Mouse (Mus musculus) heart, postnatal 0 days (tissue): ENCODE data around the gene Ap1s3. TPM values are rescaled to one million over a fixed set of nuclear protein-coding genes. Genes with fewer than 3 reads are reported as not detected.
A peak's percentile ranks its signal among the peaks of the same experiment; 100 is the strongest.
"Not testable (repeated sequence)": the region's sequence is repeated elsewhere in the genome, so short reads cannot be mapped to it uniquely, and the experiment has no call there.

Experiments used
- ATAC-seq: fragments of 200-750 bp; cut with Nextera tagmentation; 2 replicates; pipeline ENCODE4 v1.8.0; 2017; ENCODE audit warnings: low read depth, moderate number of reproducible peaks, moderate library complexity; ENCODE audit not compliant: insufficient read depth
- DNase-seq: peaks from one replicate; pipeline ENCODE4 v3.0.0-alpha.2; 2016; ENCODE audit warnings: low spot score
- H3K27ac ChIP-seq: fragments of 300-500 bp; sonication (generic); 2 replicates; pipeline ENCODE4 v1.5.1; 2014; ENCODE audit warnings: low read depth, mild to moderate bottlenecking
- H3K27me3 ChIP-seq: fragments of 300-500 bp; sonication (generic); 2 replicates; pipeline ENCODE4 v1.6.1; 2014; ENCODE audit warnings: low read length, mixed read lengths; ENCODE audit not compliant: control insufficient read depth, insufficient read depth
- H3K36me3 ChIP-seq: fragments of 300-500 bp; sonication (generic); replicated peaks from 2 replicates; pipeline ENCODE4 v1.6.1; 2014; ENCODE audit warnings: low read length, mixed read lengths; ENCODE audit not compliant: control insufficient read depth, insufficient read depth
- H3K4me1 ChIP-seq: fragments of 300-500 bp; sonication (generic); 2 replicates; pipeline ENCODE4 v1.6.1; 2014; ENCODE audit warnings: antibody characterized with exemption; ENCODE audit not compliant: control insufficient read depth, insufficient read depth
- H3K4me2 ChIP-seq: fragments of 300-500 bp; sonication (generic); 2 replicates; pipeline ENCODE4 v1.6.1; 2014; ENCODE audit warnings: low read depth, mild to moderate bottlenecking, low read length, moderate library complexity
- H3K4me3 ChIP-seq: fragments of 300-500 bp; sonication (generic); 2 replicates; pipeline ENCODE4 v1.5.1; 2014; ENCODE audit warnings: low read depth, low read length
- H3K9ac ChIP-seq: fragments of 300-500 bp; sonication (generic); replicated peaks from 2 replicates; pipeline ENCODE4 v1.6.1; 2014; ENCODE audit warnings: low read depth, low read length, mixed read lengths
- H3K9me3 ChIP-seq: fragments of 300-500 bp; sonication (generic); replicated peaks from 2 replicates; pipeline ENCODE4 v1.6.1; 2016; ENCODE audit warnings: low read length; ENCODE audit not compliant: control insufficient read depth
- CTCF ChIP-seq: IDR thresholded peaks from 2 replicates; pipeline ENCODE4 v1.5.1; 2016; ENCODE audit warnings: antibody characterized with exemption, control low read depth, low read depth
- EP300 ChIP-seq: IDR thresholded peaks from 2 replicates; pipeline ENCODE4 v1.6.1; 2016; ENCODE audit warnings: antibody characterized with exemption, low read depth
- WGBS: fragments of 180-500 bp; shearing (Covaris S2); extraction: QIAGEN DNeasy Blood & Tissue Kit; methylation state at CpG from one replicate; pipeline ENCODE4 v1.1.7; 2014; 5-methylcytosine and 5-hydroxymethylcytosine counted together
- polyA plus RNA-seq: library from polyadenylated mRNA; unstranded; fragments of >200 nt; fragmentation: Nextera tagmentation; extraction: Ambion mirVana; gene quantifications from 2 replicates; pipeline ENCODE4 v1.2.1, GENCODE M21; 2015
- total RNA-seq: library from RNA; depleted of rRNA; stranded (reverse); fragments of >200 nt; gene quantifications from 2 replicates; pipeline ENCODE4 v1.2.3, GENCODE M21; 2014; ENCODE audit warnings: low replicate concordance

Gene Ap1s3
- total and polyA plus RNA-seq, 2 experiments from 2014 or later, result 0.94 TPM; not detected in 1

- 90% methylated on average over 6 of the region's 6 CpGs for WGBS
- Histone ChIP-seq H3K9ac (no peak overlapping the region), H3K4me1 (no peaks in the 10 kb centered on the region), H3K4me2 (no peak overlapping the region), H3K27ac (no peak overlapping the region), H3K36me3 (no peaks in the 10 kb centered on the region), H3K9me3 (peaks cover 6% of the 10 kb centered on the region; the same call in 1 of the 2 replicates), H3K4me3 (no peak overlapping the region), H3K27me3 (no peaks in the 10 kb centered on the region)
- TF ChIP-seq CTCF, result no peak
- TF ChIP-seq EP300, result no peak
- DNase-seq (no peak), ATAC-seq (no peak)
Measured at GRCm38 (mm10) chr1:79614456-79614855, 57.3 kb downstream of the Ap1s3 start.

- not testable (repeated sequence) for H3K9me3 ChIP-seq, H3K4me2 ChIP-seq, H3K27ac ChIP-seq, H3K9ac ChIP-seq, H3K4me3 ChIP-seq, DNase-seq, ATAC-seq, H3K27me3 ChIP-seq, H3K36me3 ChIP-seq, H3K4me1 ChIP-seq
- WGBS, result 91% methylated on average over 5 of the region's 5 CpGs
Measured at GRCm38 (mm10) chr1:79611271-79611670, 60.5 kb downstream of the Ap1s3 start.

- not testable (repeated sequence) for H3K4me3 ChIP-seq, H3K27ac ChIP-seq, ATAC-seq, H3K9ac ChIP-seq, H3K4me2 ChIP-seq, H3K9me3 ChIP-seq, DNase-seq, H3K4me1 ChIP-seq, H3K36me3 ChIP-seq, H3K27me3 ChIP-seq
- 38% methylated on average over 5 of the region's 5 CpGs for WGBS
Measured at GRCm38 (mm10) chr1:79608856-79609255, 62.9 kb downstream of the Ap1s3 start.

DNA sequence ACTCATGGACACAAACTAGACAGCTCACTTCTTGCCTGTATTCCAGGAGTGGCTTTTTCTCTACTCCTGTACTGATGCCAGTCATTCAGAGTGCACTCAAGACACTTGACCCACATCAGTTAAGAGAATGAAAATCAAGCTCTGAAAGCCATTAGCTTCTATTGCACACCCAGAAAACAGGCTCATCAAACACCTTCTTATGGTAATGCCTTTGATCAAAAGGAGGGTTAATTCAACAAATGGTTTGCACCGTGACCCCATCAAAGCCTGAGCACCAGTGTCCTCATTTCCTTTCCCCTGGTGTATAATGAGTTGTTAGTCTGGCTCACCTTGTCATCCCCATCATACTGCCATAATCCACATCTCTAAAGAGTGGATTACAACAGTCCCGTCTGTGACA lies 69.3 kb downstream of the Ap1s3 start:
- Histone ChIP-seq H3K4me2 (no peak overlapping the region), H3K36me3 (no peaks in the 10 kb centered on the region), H3K27me3 (no peaks in the 10 kb centered on the region), H3K4me3 (no peak overlapping the region), H3K27ac (no peak overlapping the region), H3K9me3 (no peaks in the 10 kb centered on the region), H3K4me1 (no peaks in the 10 kb centered on the region), H3K9ac (no peak overlapping the region)
- TF ChIP-seq CTCF, result no peak
- no peak for TF ChIP-seq EP300
- 70% methylated on average over 2 of the region's 2 CpGs for WGBS
- ATAC-seq (no peak), DNase-seq (no peak)

- no peak for TF ChIP-seq CTCF
- no peak for TF ChIP-seq EP300
- no peaks in the 10 kb centered on the region for H3K9me3 ChIP-seq
- no peak for DNase-seq
- H3K27ac ChIP-seq, result no peak overlapping the region
- no peak overlapping the region for H3K4me3 ChIP-seq
- H3K4me1 ChIP-seq, result no peaks in the 10 kb centered on the region
- no peak for ATAC-seq
- H3K9ac ChIP-seq, result no peak overlapping the region
- H3K4me2 ChIP-seq, result no peak overlapping the region
- no peaks in the 10 kb centered on the region for H3K36me3 ChIP-seq
- no peaks in the 10 kb centered on the region for H3K27me3 ChIP-seq
- WGBS, result 65% methylated on average over 5 of the region's 5 CpGs
Measured at GRCm38 (mm10) chr1:79598385-79599178, 73.2 kb downstream of the Ap1s3 start.

- peak; percentile 29 for DNase-seq
- Histone ChIP-seq H3K27me3 (no peaks in the 10 kb centered on the region), H3K9me3 (no peaks in the 10 kb centered on the region), H3K9ac (no peak overlapping the region), H3K4me3 (no peak overlapping the region), H3K4me2 (no peak overlapping the region), H3K36me3 (no peaks in the 10 kb centered on the region), H3K27ac (no peak overlapping the region), H3K4me1 (peaks cover 12% of the 10 kb centered on the region)
- WGBS, result 31% methylated on average over 4 of the region's 4 CpGs
- no peak for ATAC-seq
- TF ChIP-seq CTCF (no peak), EP300 (no peak)
Measured at GRCm38 (mm10) chr1:79592721-79593277, 79.0 kb downstream of the Ap1s3 start.
